Mouse (Mus musculus): Measurements from ENCODE around the gene Ankdd1b. TPM values are rescaled to one million over a fixed set of nuclear protein-coding genes. Genes with fewer than 3 reads are reported as not detected.

Gene Ankdd1b
- 0.24 TPM for polyA plus RNA-seq (2015; fragmentation: Illumina TruSeq; extraction: RNeasy Lipid Tissue Mini Kit (QIAGEN cat#74804); ENCODE audit: low read depth, low replicate concordance)

DNA sequence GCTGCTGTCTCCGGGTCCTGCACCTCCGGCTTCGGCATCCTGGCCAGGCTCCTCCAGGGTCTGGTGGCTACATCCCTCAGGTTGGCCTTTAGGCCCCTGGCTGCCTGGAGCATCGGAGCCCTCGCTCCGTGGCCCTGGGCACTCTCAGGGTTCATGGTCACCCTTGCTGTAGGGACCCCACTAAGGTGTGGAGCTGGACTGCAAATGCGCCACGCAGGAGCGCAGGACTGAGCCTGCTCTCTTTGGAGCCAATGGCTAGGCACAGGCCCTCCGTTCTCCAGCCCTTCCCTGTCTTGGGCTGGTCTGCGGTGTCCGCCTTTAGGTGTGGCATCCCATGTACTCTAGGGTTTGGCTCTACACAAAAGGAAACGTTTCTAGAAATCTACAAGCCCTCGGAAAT lies at the start of gene Ankdd1b:
Gene Ankdd1b, minus strand, starts transcription at position 242 of the 400 bp plus-strand sequence.

GRCm38 (mm10) chr13:96490433-96490832 lies 19.4 kb upstream of the Ankdd1b start, which contains the start of gene Gm17622:
Gene Gm17622, plus strand, starts transcription at chr13:96490733.

DNA sequence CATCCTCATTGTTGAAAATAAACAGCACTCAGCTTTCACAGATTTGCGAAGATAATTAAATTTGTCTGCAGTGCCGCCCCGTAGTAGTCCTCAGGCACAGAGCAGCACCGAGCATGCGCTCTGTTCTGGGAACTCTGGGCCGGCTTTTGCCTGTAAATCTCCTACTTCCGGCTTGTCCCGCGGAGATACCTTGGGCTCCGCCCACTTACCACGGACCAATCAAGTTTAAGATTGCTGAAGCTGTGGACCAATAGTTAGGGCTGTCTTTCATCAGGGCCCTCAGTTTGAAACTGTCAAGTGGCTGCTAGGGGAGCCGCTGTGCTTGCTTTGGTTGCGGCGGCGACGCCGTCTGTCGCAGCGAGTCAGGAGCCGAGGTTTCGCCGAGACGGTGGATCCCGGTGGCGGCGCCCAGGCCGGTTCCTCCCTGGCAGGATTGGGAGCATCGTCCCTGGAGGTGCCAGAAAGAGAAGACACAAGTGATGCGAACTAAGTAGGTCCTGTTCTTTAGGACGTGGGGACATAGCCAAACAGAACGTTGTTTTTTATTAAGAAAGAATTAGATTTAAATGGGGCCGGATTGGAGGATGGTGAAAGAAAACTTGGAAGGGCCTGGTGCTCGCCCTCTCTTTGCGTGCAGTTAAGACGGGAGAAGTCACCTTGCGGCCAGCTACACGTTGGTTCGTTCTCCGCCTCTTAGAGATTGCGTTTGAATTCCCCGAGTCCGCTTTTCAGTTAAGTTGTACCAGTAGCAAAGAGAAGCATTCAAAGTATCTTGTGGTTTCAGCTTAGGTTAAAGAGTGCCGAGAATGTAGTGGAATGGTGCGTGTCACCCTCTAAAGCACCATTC lies 82.7 kb downstream of the Ankdd1b start, which contains the start of gene Poc5:
Gene Poc5, plus strand, starts transcription at position 253 of the 847 bp plus-strand sequence.

Other genes starting within 250 kb of the Ankdd1b start
- 25.0 TPM for gene Poc5, start 82.9 kb downstream of the Ankdd1b start, polyA plus RNA-seq (2015; fragmentation: Illumina TruSeq; extraction: RNeasy Lipid Tissue Mini Kit (QIAGEN cat#74804); ENCODE audit: low read depth, low replicate concordance)
- gene Gm17622, start 19.5 kb upstream of the Ankdd1b start, polyA plus RNA-seq (2015; fragmentation: Illumina TruSeq; extraction: RNeasy Lipid Tissue Mini Kit (QIAGEN cat#74804); ENCODE audit: low read depth, low replicate concordance): not detected
- 7.4 TPM for gene Polk, start 71.4 kb upstream of the Ankdd1b start, polyA plus RNA-seq (2015; fragmentation: Illumina TruSeq; extraction: RNeasy Lipid Tissue Mini Kit (QIAGEN cat#74804); ENCODE audit: low read depth, low replicate concordance)
- 53.9 TPM for gene Col4a3bp, start 71.4 kb upstream of the Ankdd1b start, polyA plus RNA-seq (2015; fragmentation: Illumina TruSeq; extraction: RNeasy Lipid Tissue Mini Kit (QIAGEN cat#74804); ENCODE audit: low read depth, low replicate concordance)
- 69.9 TPM for gene Hmgcr, start 199.7 kb upstream of the Ankdd1b start, polyA plus RNA-seq (2015; fragmentation: Illumina TruSeq; extraction: RNeasy Lipid Tissue Mini Kit (QIAGEN cat#74804); ENCODE audit: low read depth, low replicate concordance)

All from brain, adult 10 weeks (tissue).